Mouse (Mus musculus) mouse trophoblast stem cell (cell line): ENCODE data around the gene Hecw2.

Source experiments
- in situ Hi-C, 2 experiments: fragments of 300-500 bp; cut with MseI, MboI; formaldehyde crosslinking; loops; 2 replicates in 1 of 2; 3 replicates in 1 of 2; pipeline ENCODE4 v1.15.1; 2025

The Hecw2 gene

GRCm38 (mm10) chr1:53986185-53986892 is 208.6 kb downstream of the Hecw2 start:
- in situ Hi-C loops: no loop called here

- in situ Hi-C loops: no loop called here
These were observed 216.5 kb downstream of the Hecw2 start for GRCm38 (mm10) chr1:53978514-53978831.

GRCm38 (mm10) chr1:53977806-53978513 is 217.0 kb downstream of the Hecw2 start:
- in situ Hi-C loops: no loop called here

GRCm38 (mm10) chr1:53976721-53977120 is 218.2 kb downstream of the Hecw2 start:
- in situ Hi-C loops: no loop called here

- in situ Hi-C loops: no loop called here
These were observed 218.9 kb downstream of the Hecw2 start for GRCm38 (mm10) chr1:53976100-53976499.

GRCm38 (mm10) chr1:53974941-53975340 is 220.0 kb downstream of the Hecw2 start:
- in situ Hi-C loops: no loop called here

GRCm38 (mm10) chr1:53970326-53970977 is 224.5 kb downstream of the Hecw2 start:
- in situ Hi-C loops: no loop called here

- in situ Hi-C loops: no loop called here
These were observed 242.6 kb downstream of the Hecw2 start for GRCm38 (mm10) chr1:53952395-53952794.

GRCm38 (mm10) chr1:53945815-53946214 is 249.2 kb downstream of the Hecw2 start:
- in situ Hi-C loops: no loop called here

- in situ Hi-C loops: no loop called here
These were observed 252.5 kb downstream of the Hecw2 start for GRCm38 (mm10) chr1:53942468-53942867.

GRCm38 (mm10) chr1:53941528-53941927 is 253.4 kb downstream of the Hecw2 start:
- in situ Hi-C loops: no loop called here

GRCm38 (mm10) chr1:53940268-53941017 is 254.5 kb downstream of the Hecw2 start:
- in situ Hi-C loops: no loop called here

GRCm38 (mm10) chr1:53939291-53939690 is 255.7 kb downstream of the Hecw2 start:
- in situ Hi-C loops: no loop called here

- in situ Hi-C loops: no loop called here
These were observed 261.7 kb downstream of the Hecw2 start for GRCm38 (mm10) chr1:53933308-53933707.

GRCm38 (mm10) chr1:53931314-53931713 is 263.7 kb downstream of the Hecw2 start:
- in situ Hi-C loops: no loop called here

- in situ Hi-C loops: no loop called here
These were observed 267.4 kb downstream of the Hecw2 start for GRCm38 (mm10) chr1:53927605-53928004.

- in situ Hi-C loops: no loop called here
These were observed 269.6 kb downstream of the Hecw2 start for GRCm38 (mm10) chr1:53925149-53925901.

- in situ Hi-C loops: no loop called here
These were observed 283.1 kb downstream of the Hecw2 start for GRCm38 (mm10) chr1:53911848-53912247.

GRCm38 (mm10) chr1:53910251-53910650 is 284.7 kb downstream of the Hecw2 start:
- in situ Hi-C loops: no loop called here

- in situ Hi-C loops: loop anchor here (5.0 to 10.0 kb wide), 2 partner anchors 423 to 426 kb away; no protein-coding TSS in a partner anchor
These were observed 285.9 kb downstream of the Hecw2 start for GRCm38 (mm10) chr1:53909118-53909517.

GRCm38 (mm10) chr1:53906175-53906574 is 288.8 kb downstream of the Hecw2 start:
- in situ Hi-C loops: loop anchor here (5.0 to 10.0 kb wide), 2 partner anchors 426 to 429 kb away; no protein-coding TSS in a partner anchor
